Mouse (Mus musculus) embryo, embryonic 9.5 days (tissue): ENCODE data around the gene Gse1.

Experiments used
- DNase-seq: peaks from one replicate; pipeline ENCODE4 v3.0.0-alpha.2; 2017; ENCODE audit errors: extremely low spot score

The Gse1 gene

DNA sequence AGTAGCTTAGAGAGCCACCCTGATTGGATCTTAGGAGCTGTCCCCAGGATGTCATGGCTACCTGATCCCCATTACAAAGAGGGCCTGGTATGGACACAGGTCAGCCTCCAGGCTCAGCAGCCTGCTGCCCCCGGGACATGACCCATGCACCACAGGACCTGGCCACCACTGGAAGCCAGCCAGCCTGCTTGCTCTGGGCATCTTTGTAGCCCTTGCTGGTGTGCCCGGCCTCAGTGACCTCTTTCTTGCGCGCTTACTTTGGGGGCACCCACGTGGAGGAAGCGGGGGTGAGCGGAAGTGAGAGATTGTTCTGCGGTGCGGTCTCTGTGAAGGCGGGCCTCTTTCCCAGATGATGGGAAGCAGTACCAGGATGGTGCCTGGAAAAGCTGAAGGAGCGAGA, 324.3 kb downstream of the Gse1 start:
- DNase-seq, result no peak

DNA sequence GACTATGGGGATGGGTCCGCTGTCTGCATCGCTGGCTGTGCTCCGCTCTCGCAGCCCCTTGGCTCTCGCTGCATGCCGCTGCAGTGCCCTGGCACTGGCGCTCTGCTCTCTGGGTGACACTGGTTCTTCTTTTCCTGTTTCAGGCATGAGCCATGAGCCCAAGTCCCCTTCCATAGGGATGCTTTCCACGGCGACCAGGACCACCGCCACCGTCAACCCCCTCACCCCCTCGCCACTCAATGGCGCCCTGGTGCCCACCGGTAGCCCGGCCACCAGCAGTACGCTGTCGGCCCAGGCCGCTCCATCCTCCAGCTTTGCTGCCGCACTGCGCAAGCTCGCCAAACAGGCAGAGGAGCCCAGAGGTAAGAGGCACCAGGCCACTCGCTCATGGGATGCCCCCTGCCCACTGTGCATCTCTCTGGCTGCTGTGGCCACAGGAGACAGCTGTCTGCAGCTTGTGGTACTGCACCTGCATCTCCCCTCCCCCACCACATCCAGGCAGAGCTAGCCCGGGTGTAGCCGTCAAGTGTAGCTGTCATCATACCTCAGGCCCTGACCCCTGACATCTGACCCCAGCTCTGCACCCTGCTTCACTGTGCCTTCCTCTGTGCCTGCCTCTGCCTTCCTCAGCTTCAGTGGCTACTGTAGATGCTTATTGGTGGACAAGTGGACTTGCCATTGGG, 325.3 kb downstream of the Gse1 start:
- no peak for DNase-seq

DNA sequence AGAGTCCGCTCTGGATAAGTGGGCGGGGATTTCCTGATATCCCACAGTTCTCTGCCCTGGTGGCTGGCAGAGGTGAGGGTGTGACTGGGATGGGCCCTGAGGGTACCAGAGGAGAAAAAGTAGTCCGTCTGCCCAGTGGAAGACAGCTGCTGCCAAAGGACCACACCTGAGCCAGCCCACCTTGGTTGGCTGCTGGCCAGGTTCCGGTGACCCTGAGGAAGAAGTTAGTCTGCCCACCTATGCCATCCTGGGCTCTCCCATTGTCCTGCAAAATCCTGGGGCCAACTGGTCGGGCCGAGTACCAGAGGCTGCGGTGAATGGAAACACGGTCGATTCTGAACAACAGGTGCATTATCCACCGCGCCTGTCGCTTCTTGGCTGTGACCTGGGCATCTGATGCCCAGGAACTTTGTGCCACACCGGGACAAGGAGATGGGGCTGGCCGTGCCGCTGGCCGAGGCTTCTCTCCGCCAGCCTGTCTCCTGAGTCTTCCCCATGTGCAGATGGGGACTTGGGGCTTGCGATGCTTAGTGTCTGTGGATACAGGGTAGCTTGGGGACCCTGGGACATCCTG, 326.3 kb downstream of the Gse1 start:
- no peak for DNase-seq

DNA sequence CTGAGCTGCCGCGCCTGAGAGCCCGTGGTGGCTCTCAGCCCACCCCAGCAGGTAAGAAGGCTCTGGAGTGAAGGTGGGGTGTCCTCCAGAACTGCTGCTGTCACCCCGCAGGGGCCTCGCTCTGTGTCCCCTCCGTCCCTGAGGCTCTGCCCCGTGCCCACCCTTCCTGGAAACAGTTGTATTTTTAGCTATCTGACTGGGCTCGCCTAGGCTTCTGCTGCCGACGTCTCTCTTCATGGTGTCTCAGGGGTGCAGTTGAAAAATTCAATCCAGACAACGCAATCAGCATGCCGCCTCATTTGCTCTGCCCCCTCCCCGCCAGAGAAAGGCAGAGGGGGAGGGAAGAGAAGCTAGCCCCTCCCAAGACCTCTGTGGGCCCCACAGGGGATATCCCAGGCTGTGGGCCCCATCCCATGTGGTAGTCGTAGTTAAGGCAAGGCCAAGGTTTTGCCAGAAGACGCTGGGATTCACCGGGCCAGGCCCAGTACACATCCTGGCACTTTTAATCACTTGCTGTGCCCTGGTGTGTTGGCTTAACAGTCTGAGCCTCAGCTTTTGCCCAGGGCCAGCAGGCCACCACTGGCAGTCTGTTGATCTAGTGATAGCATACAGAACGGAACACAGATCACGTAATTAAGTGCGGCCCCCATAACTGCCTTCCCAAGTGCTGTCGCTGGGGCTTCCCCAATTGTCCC, 328.1 kb downstream of the Gse1 start:
- no peak for DNase-seq

DNA sequence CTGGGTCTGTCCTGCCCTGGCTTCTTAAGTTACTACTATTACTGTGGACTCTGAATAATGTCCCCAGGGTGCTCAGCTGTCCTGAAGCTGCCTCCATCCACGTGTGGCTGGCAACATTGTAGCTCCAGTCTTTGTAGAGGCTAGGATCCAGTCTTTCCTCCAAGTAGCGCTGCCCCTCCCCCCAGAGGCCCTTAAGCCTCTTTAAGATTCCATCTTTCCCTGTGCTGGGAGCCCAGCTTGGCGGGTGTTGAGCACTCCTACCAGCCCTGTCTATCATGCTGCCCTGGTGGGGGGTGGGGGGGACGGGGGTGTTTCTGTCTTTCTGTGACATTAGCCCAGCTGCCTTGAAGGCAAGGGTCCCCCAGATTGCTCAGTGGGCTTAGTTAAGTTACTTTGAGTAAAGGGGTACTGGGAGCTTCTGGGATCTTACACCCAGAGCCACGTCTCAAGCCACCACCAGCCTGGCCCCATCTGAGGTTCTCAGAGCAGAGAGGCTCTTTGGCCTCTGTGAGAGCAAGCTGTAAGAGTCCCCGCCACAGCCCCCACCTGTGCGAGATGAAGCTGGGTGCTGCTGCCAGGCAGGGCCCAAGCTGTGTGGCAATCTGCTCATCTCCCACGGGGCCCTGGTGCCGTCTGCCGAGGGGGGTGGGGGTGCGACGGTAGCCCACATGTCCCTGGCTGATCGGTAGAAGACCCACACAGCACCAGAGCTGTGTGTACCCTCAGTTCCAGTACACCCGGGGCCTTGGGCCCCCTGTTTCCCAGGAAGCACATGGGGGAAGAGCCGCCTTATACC, 329.1 kb downstream of the Gse1 start:
- no peak for DNase-seq

DNA sequence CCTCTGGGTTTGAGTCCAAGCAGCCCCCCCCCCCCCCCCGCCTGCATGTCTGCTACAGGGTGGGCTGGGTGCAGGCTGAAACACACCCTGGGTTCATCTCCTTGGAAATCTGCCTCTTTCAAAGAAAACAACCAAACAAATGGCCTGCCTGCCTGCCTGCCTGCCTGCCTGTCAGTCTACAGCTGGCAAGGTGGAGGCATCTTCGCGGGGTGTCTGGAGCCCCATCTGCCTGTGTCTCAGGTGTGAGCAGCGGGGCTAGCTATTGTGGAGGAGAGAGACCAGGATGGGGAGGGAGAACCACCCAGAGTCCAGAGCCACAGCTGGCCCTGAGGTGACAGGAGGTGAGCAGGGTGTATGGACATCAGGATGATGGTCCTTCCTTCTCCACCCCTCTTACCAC, 329.9 kb downstream of the Gse1 start:
- DNase-seq, result no peak

DNA sequence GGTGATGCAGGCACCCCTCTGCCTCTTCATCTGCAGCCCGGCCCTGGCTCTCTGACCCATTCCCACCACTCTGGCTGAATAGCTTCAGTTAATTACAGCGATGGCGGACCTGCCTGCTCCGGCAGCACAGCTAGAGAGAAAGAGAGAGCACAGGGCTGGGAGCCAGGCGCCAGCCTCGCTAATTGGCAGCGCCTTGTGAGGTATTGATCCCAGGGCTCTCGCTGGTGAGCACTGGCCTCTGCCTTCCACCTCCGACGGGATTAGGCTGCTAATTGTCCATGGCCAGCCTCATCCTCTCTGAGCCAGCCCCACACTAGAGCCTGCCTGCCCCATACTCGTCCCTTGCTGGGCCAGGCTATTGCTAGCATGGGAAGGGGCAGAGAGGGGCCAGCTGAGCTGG, 331.4 kb downstream of the Gse1 start:
- no peak for DNase-seq

DNA sequence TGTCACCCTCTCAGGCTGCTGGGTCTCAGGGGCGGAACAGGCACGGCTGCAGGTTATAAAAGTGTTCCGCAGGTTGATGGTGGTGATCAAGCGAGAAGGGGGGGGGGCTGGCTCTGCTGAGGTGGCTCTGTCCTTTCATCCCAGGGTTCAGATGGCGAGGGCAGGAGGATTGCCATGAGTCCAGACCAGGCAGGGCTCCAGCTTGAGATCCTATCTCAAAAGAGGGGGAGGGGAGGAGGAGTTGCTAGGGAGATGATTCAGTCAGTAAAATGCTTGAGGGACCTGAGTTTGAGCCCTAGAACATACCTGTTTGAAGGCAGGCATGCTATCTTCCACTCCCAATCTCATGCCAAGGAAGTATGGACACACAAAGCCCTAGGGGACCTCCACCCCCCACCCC, 332.3 kb downstream of the Gse1 start:
- DNase-seq, result no peak

DNA sequence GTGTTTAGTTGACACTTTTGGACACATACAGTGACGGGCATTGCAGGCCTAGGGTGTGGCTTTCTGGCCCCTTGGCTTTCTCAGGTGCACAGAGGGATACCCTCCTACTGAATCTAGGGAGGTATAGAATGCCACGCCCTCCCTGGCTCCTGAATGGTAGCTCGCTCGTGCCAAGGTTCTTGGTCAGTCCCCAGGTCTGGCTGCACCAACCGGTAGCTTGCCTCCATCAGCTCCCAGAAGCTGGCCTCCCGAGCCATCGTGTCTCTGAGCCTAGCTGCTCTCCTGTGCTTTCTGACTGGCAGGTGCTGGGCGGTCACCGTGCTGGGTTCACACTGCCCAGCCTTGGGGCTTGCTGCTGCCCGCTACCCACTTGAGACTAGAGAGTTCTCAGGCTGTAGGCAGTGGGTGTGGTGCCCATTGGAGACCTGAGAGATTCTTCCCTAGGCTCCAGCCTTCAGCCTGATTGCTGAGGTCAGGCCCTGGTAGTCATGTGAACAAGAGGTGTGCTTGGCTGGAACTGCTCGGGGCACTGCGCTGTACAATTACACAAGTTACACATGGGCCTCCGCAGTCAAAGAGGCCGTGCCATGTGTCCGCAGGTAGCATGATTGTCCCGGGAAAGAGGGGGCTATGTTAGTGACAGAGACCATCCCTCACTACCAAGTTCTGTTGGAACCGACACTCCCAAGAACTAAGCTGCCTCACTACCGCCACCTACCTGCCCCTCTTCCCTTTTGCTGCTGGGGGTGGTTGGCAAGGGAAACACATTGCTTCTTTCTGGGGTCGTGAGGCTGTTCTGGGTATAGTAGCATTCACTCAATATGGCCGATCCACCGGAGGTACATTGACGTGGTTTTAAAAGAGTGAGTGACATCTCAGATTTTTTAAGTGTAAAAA, 333.5 kb downstream of the Gse1 start:
- no peak for DNase-seq

DNA sequence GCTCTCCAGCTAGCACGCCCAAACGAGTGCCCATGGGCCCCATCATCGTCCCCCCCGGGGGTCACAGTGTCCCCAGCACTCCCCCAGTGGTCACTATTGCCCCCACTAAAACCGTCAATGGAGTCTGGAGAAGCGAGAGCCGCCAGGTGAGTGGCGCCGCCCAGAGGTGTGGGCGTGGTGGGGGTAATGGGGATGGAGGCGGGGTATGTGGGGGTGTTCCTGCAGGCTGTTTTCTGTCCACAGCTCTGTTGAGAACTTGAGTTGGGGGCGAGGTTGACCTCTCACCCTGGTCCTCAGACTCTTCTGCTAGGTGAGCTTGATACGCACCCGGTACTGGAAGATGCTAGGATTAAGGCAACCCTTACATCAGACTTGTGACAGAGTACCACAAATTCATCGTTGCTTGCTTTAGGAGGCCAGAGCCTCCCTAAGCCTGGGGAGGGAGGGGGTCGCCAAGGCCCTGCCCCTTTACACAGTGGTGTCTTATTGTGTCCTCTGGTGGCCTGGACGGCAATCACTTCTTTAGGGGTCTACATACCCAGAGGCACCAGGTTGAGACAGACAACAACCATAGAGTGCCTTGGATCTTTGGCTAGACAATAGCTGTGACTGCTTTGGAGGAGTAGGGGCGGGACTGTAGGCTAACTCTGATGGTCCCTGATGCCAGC, 334.6 kb downstream of the Gse1 start:
- no peak for DNase-seq

DNA sequence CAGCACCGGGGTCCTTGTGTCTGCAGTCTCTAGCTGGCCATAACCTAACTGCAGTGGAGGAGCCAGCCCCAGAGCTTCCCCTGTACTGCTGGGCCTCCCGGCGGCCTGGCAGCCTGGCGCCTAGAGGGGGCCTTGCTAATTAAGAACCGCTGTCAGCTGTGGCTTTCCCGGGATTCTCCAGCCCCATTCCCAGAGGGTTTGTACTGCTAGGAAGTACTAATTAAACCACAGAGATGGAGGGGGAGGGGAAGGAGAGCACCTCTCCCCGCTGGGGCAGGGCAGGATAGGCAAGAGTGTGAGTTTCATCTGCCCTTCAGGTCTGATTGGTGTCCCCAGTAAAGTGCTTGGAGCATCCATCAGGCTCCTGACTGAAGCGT, 335.1 kb downstream of the Gse1 start:
- peak; percentile 65 for DNase-seq

DNA sequence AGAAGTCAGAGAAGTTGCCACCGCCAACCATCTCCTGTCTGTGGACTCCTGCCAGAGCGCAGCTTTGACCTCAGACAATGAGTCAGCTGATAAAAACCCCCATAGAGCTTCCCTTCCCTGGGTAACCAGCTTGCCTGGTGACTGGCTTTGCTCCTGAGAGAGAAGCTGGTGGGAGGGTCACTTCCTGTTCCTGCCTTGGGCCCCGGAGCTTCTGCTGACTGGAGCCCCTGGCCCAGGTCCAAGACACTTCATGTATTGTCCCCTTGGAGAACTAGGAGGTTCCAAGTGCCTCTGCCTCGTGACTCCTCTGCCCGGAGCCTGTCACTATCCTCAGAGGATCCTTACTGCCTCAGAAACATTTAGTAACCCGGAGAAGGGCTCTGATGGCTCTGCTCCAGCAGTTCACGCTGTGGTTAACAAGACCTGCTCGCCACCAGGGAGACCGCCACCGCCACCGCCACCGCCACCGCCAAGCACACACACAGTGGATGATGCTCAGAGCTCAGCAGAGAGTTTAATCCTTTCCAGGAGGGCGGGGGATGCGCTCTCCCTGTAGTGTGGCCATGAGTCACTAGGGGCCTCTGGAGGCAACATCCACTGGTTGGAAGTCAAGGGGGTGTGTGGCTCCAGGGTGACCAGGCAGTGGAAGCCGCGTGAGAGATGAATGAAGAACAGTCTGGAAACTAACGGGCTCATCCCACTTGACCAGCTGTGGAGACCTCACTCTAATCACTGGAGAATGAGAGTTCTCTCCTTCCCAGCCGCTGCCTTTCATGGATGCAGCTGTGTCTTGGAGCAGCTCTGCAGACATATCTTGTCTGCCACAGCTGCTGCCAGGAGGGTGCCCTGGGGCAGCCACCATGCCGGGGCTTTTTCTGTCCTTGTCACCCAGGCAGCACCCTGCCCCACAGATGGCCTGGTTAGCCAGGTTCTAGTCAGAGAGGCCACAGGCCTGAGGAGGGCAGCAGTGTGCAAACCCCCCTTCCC, 335.9 kb downstream of the Gse1 start:
- no peak for DNase-seq

DNA sequence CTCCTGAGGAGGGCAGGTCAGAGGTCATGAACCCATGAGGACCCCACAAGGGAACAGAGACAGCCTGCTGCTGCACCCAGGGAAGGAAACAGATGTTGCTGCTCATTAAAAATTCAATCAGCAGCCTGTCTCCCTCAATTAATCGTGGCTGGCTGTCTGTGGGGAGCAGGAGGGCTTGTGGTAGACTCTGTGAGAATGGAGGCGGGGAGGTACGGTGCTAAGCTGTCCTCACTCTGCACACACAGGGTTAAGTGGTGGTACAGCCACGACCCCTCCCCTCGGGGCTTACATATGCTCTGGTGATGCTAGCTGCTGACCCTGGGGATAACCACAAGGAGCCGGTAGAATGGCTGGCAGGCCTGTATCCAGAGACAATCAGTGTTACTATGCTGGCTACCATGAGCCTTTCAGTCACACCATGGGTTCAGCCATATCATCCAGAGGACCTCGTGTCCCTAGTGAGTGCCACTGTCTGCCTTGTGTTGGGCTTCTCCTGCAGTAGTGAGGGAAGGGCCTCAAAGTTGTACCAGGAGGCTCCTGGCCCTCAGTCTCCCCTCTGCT, 337.0 kb downstream of the Gse1 start:
- DNase-seq, result peak; percentile 52

DNA sequence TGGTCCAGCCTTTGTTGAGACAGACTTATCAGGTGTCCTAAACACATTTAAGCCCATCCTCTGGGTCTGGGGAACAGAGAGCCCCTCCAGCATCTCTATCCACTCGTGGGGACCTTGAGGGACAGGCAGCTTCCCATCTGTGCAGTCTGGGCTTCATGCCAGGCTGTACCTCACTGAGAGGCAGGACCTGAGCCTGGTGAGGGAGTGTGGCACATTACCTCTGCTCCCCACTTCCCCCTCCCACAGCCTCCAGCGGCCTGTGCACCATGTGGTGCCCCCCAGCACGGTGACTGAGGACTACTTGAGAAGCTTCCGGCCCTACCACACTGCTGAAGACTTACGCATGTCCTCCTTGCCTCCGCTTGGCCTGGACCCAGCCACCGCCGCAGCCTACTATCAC, 338.4 kb downstream of the Gse1 start:
- no peak for DNase-seq

DNA sequence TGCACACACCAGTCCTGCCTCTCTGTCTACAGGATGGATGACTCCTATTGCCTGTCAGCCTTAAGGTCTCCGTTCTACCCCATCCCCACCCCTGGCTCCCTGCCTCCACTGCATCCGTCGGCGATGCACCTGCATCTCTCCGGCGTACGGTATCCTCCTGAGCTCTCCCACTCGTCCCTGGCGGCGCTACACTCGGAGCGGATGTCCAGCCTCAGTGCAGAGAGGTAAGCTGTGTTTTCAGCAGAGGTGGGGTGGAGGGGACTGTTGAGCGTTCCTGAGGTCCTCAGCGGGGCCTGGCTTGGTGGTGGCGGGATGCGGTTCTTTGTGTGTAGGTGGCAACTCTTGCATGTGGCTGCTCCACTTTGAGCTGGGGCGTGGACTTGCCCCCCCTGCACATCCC, 339.5 kb downstream of the Gse1 start:
- no peak for DNase-seq

DNA sequence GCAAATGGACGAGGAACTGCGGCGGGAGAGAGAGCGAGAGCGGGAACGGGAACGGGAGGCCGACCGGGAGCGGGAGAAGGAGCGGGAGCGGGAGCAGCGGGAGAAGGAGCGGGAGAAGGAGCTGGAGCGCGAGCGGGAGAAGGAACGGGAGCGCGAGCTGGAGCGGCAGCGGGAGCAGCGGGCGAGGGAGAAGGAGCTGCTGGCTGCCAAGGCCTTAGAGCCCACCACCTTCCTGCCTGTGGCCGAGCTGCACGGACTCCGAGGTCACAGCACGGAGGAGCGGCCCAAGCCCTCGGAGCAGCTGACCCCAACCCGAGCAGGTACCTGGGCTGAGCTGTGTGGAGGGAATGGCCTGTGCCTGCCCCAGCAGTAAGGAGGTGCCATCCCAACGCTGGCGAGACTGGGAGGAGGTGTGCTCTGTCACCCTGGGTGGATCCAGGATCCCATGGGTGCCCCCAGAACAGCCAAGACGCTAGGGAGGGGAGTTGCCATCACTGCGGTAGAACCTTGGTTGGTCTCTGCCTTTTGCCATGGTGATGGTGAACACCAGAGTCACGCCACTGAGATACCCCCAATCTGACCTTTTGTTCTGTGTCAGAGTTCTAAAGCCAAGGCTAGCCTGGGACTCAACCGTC, 340.0 kb downstream of the Gse1 start:
- no peak for DNase-seq

DNA sequence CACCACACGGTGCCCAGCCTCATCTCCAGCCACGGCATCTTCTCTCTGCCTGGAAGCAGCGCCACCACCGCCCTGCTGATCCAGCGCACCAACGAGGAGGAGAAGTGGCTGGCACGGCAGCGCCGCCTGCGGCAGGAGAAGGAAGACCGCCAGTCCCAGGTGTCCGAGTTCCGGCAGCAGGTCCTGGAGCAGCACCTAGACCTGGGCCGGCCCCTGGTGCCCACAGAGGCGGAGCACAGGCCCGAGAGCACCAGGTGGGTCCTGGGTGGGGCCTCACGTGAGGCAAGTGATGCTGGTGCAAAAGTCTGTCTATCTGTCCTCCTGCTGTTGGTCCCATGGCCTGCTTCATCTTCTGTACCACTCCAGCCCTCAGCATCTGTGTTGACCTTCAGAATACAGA, 340.9 kb downstream of the Gse1 start:
- no peak for DNase-seq

DNA sequence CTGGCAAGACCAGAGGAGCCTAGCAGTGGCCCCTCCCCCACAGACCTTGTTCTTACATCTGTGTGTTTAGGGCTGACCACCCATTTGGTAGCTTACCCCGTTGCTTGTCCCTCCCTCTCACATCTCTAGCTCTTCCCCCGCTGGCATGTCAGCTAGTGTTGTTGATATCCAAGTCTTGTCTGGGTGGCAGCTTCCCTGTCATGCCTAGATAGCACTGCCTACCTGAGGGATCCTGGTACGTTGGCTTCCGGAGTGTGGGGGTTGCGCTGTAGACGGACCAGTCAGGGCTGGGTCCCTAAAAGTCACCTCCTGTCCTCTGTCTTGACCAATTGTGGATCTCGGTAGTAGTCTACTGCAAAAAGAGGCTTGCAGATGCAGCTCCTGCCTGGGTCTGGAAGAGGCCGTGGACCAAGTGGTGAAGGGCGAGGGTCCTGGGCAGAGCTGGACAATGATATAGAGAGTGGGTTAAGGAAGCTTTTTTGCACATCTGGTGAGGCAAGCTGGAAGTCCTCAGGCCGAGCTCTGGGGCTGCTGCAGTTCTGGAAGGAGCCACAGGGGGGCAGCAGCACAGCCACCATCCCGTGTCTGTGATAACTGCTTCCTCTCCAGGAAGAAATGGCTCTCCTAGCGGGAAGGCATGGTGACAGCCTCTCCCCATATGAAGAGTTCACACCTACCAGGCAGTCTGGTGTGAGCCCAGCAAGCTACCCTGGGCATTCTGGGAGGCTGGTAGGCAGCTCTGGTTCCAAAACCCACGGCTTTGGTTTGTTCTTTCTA, 341.9 kb downstream of the Gse1 start:
- peak; percentile 85 for DNase-seq
